Mouse (Mus musculus) brain, embryonic 14.5 days (tissue): Measurements from ENCODE around the gene Ly86.

Source experiments
- CTCF ChIP-seq: fragments of 200-500 bp; IDR thresholded peaks from 2 replicates; pipeline ENCODE4 v1.5.1; 2012; ENCODE audit warnings: inconsistent platforms, mild to moderate bottlenecking, moderate library complexity, borderline replicate concordance; ENCODE audit not compliant: insufficient read depth, insufficient read length; ENCODE audit errors: extremely low read depth
- POLR2A ChIP-seq: fragments of 200-500 bp; IDR thresholded peaks from 2 replicates; pipeline ENCODE4 v1.6.1; 2012; ENCODE audit warnings: mild to moderate bottlenecking, inconsistent platforms, borderline replicate concordance; ENCODE audit not compliant: poor library complexity, insufficient read depth, insufficient read length, severe bottlenecking; ENCODE audit errors: extremely low read depth

- TF ChIP-seq CTCF, result no peak
- no peak for TF ChIP-seq POLR2A
These were observed 9.4 kb downstream of the Ly86 start for GRCm38 (mm10) chr13:37354432-37354831.
